Mouse (Mus musculus) heart, adult 10 weeks (tissue): ENCODE measurements around the gene Tinagl1. TPM values are rescaled to one million over a fixed set of nuclear protein-coding genes. Genes with fewer than 3 reads are reported as not detected.

ENCODE experiments used
- polyA plus RNA-seq: library from polyadenylated mRNA; stranded (reverse); fragments of 350-450 nt; fragmentation: Illumina TruSeq; extraction: RNeasy Lipid Tissue Mini Kit (QIAGEN cat#74804); gene quantifications from one replicate; pipeline ENCODE4 v1.2.3, GENCODE M21; 2014; ENCODE audit warnings: low read depth, low replicate concordance

The Tinagl1 gene
- 58.4 TPM for polyA plus RNA-seq

DNA sequence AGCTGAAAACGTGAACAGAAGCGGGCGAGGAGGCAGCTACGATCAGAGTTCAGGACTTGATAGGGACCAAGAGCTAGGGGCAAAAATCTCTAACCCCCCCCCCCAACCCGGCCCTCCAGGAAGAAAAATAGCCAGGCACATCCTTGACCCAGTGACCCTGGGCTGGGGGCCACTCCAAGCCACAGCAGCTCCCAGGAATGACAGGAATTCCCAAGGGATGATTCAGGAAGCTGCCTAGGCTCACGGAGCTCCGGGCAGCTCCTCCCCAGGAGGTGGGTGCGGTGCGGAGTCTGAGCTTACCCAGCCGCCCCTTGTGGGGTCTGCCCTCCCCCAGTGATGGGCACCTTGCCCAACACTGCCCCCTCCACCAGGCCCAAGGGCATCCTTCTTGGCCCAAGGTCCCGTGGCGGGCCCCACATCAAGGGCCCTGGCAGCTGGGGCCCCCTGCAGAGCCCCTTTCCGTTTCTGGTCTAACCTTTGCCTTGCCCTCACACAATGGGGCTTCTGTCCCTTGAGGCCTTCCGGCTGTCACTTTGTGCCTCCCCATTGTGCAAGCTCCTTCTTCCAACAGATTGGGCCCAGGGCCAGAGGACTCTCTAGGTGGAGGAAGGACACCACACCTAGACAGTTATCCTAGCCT lies at the start of gene Tinagl1:
TSS of gene Tinagl1 (minus strand) at position 51 of the 640 bp plus-strand sequence.

DNA sequence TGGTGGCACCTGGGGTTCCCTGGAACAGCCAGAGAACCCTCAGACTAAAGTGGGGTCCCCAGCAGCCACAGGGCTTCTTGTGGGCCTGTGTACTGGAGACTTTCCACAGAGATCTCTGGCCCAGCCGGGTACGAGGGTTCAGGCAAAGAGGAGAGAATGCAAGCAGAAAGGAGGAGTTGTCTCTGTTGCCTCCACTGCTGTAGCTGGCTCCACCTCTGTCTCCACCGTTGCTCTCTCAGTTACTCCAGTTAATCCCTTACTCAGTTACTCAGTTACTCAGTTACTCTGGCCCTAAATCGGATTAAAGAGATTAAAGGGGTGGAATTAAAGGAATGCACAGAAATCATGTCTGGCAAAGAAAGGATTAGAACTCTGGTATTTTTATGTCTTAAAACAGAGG lies 47.3 kb upstream of the Tinagl1 start, which contains the start of gene Gm853:
TSS of gene Gm853 (minus strand) at position 223 of the 400 bp plus-strand sequence.

DNA sequence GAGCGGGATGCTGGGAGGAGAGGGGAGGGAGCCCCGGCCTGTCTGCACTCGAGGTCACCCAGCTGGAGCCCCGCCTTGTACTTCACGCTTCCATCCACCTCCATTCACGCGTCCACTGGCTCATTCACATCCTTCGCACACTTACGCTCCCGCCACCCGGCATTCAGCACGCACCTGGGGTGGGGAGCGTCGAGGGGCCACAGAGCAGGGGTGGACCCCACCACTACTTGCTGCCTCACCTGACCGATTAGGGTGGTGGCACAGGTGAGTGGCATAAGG lies 35.8 kb downstream of the Tinagl1 start, which contains the start of gene Hcrtr1:
TSS of gene Hcrtr1 (minus strand) at position 146 of the 279 bp plus-strand sequence.

Other genes with a start within 250 kb of the Tinagl1 start
- not detected for gene Spocd1, start 245.9 kb downstream of the Tinagl1 start, polyA plus RNA-seq
- 2.2 TPM for gene Adgrb2, start 190.3 kb downstream of the Tinagl1 start, polyA plus RNA-seq
- 8.6 TPM for gene Col16a1, start 127.3 kb downstream of the Tinagl1 start, polyA plus RNA-seq
- gene Pef1, start 72.6 kb downstream of the Tinagl1 start, polyA plus RNA-seq = 43.6 TPM
- not detected for gene Hcrtr1, start 35.8 kb downstream of the Tinagl1 start, polyA plus RNA-seq
- gene Gm853, start 47.3 kb upstream of the Tinagl1 start, polyA plus RNA-seq = not detected
- gene Serinc2, start 104.1 kb upstream of the Tinagl1 start, polyA plus RNA-seq = 0.71 TPM
- 8,072 TPM for gene Fabp3, start 133.5 kb upstream of the Tinagl1 start, polyA plus RNA-seq
- gene Gm10570, start 133.6 kb upstream of the Tinagl1 start, polyA plus RNA-seq = 1.2 TPM
- gene Zcchc17, start 184.8 kb upstream of the Tinagl1 start, polyA plus RNA-seq = 27.8 TPM
- gene Snrnp40, start 185.0 kb upstream of the Tinagl1 start, polyA plus RNA-seq = 19.6 TPM